Mouse (Mus musculus): ENCODE data around the gene Pgbd5. TPM values are rescaled to one million over a fixed set of nuclear protein-coding genes. Genes with fewer than 3 reads are reported as not detected.

The Pgbd5 gene
- 0.16 TPM for polyA plus RNA-seq (2014; fragmentation: Illumina TruSeq; extraction: RNeasy Lipid Tissue Mini Kit (QIAGEN cat#74804); ENCODE audit: low read depth, low replicate concordance)

GRCm38 (mm10) chr8:124439558-124439957 is at the start of gene Pgbd5:
Gene Pgbd5, minus strand, starts transcription at chr8:124439658.

Other genes with a start within 250 kb of the Pgbd5 start
- gene Galnt2, start 208.3 kb downstream of the Pgbd5 start, polyA plus RNA-seq (2014; fragmentation: Illumina TruSeq; extraction: RNeasy Lipid Tissue Mini Kit (QIAGEN cat#74804); ENCODE audit: low read depth, low replicate concordance) = 15.9 TPM
- gene Cog2, start 81.1 kb upstream of the Pgbd5 start, polyA plus RNA-seq (2014; fragmentation: Illumina TruSeq; extraction: RNeasy Lipid Tissue Mini Kit (QIAGEN cat#74804); ENCODE audit: low read depth, low replicate concordance) = 14.6 TPM
- gene Agt, start 130.0 kb upstream of the Pgbd5 start, polyA plus RNA-seq (2014; fragmentation: Illumina TruSeq; extraction: RNeasy Lipid Tissue Mini Kit (QIAGEN cat#74804); ENCODE audit: low read depth, low replicate concordance) = 3.8 TPM
- gene Capn9, start 136.5 kb upstream of the Pgbd5 start, polyA plus RNA-seq (2014; fragmentation: Illumina TruSeq; extraction: RNeasy Lipid Tissue Mini Kit (QIAGEN cat#74804); ENCODE audit: low read depth, low replicate concordance) = not detected
- 9.9 TPM for gene 2310022B05Rik, start 223.7 kb upstream of the Pgbd5 start, polyA plus RNA-seq (2014; fragmentation: Illumina TruSeq; extraction: RNeasy Lipid Tissue Mini Kit (QIAGEN cat#74804); ENCODE audit: low read depth, low replicate concordance)